Mouse (Mus musculus): Measurements from ENCODE around the gene Chchd1. TPM values are rescaled to one million over a fixed set of nuclear protein-coding genes. Genes with fewer than 3 reads are reported as not detected.

Chchd1 gene
- total and polyA plus RNA-seq, 3 experiments, result 157 to 402 (median 184) TPM

GRCm38 (mm10) chr14:20748388-20748787 is 45.6 kb downstream of the Chchd1 start:
- Histone ChIP-seq H3K9me3 (replicated peaks; ENCODE audit: low read length) (no peaks in the 10 kb centered on the region), H3K79me2 (replicated peaks; ENCODE audit: control insufficient read depth, extremely low read depth, insufficient read depth, poor library complexity, severe bottlenecking) (no peaks in the 10 kb centered on the region), H3K4me3 (replicated peaks in 1 of 3; ENCODE audit: low read depth in 2 of 3, low read length in 2 of 3, poor library complexity in 1 of 3) (no peak overlapping the region), H3K36me3 (replicated peaks in 1 of 2; ENCODE audit: control insufficient read depth in 1 of 2, insufficient read depth in 1 of 2, low read length in 1 of 2) (peaks cover 15 to 75% of the 10 kb centered on the region in 2 experiments), H3K27ac (ENCODE audit: insufficient read depth, low read depth) (no peak overlapping the region), H3K4me1 (ENCODE audit: control insufficient read depth in 1 of 2, insufficient read depth in 2 of 2) (no peaks in the 10 kb centered on the region), H3K27me3 (replicated peaks) (no peaks in the 10 kb centered on the region), H3K9ac (ENCODE audit: insufficient read depth, low read depth) (no peak overlapping the region), H3K4me2 (ENCODE audit: insufficient read depth, low read depth, poor library complexity, severe bottlenecking) (no peak overlapping the region)
- DNase-seq (ENCODE audit: extremely low read depth), result no peak
- TF ChIP-seq ETS1 (conservative IDR thresholded peaks at IDR 0.05; ENCODE audit: low read depth, low read length) (no peak), ZC3H11A (IDR thresholded peaks at IDR 0.05; ENCODE audit: low read depth, low read length) (no peak), CTCF (conservative IDR thresholded peaks at IDR 0.05 in 1 of 2, IDR thresholded peaks at IDR 0.05 in 1 of 2; ENCODE audit: low read depth in 2 of 2, low read length in 2 of 2) (no peak), UBTF (IDR thresholded peaks at IDR 0.05; ENCODE audit: low read depth, low read length) (no peak), USF2 (conservative IDR thresholded peaks at IDR 0.05; ENCODE audit: low read depth, low read length) (no peak), NRF1 (IDR thresholded peaks at IDR 0.05; ENCODE audit: low read depth, low read length) (no peak), SMC3 (IDR thresholded peaks at IDR 0.05; ENCODE audit: low read depth, low read length) (no peak), POLR2A (IDR thresholded peaks at IDR 0.05; ENCODE audit: low read depth, low read length) (no peak)
- in situ Hi-C loops (cut with MboI; ENCODE audit: low pct_ligation_motif_present, low pct_unique_long_range_greater_than_20kb, low sequenced_read_pairs), result no loop called here
- dilution Hi-C loops (cut with MboI; ENCODE audit: extremely low pct_ligation_motif_present, extremely low pct_unique_long_range_greater_than_20kb, low sequenced_read_pairs), result no loop called here

- peaks cover 12 to 73% of the 10 kb centered on the region in 2 experiments for H3K36me3 ChIP-seq (replicated peaks in 1 of 2; ENCODE audit: control insufficient read depth in 1 of 2, insufficient read depth in 1 of 2, low read length in 1 of 2)
- H3K4me1 ChIP-seq (ENCODE audit: control insufficient read depth in 1 of 2, insufficient read depth in 2 of 2), result no peaks in the 10 kb centered on the region
- H3K9me3 ChIP-seq (replicated peaks; ENCODE audit: low read length), result no peaks in the 10 kb centered on the region
- in situ Hi-C loops (cut with MboI; ENCODE audit: low pct_ligation_motif_present, low pct_unique_long_range_greater_than_20kb, low sequenced_read_pairs), result no loop called here
- H3K27me3 ChIP-seq (replicated peaks), result no peaks in the 10 kb centered on the region
- no peak overlapping the region for H3K27ac ChIP-seq (ENCODE audit: insufficient read depth, low read depth)
- H3K4me3 ChIP-seq (replicated peaks in 1 of 3; ENCODE audit: low read depth in 2 of 3, low read length in 2 of 3, poor library complexity in 1 of 3), result no peak overlapping the region
- no peak for TF ChIP-seq MEF2A (IDR thresholded peaks at IDR 0.05; ENCODE audit: borderline replicate concordance, low read depth, low read length)
- TF ChIP-seq MXI1 (IDR thresholded peaks at IDR 0.05; ENCODE audit: low read depth, low read length), result no peak
- no peak for TF ChIP-seq SMC3 (IDR thresholded peaks at IDR 0.05; ENCODE audit: low read depth, low read length)
- no peak for TF ChIP-seq UBTF (IDR thresholded peaks at IDR 0.05; ENCODE audit: low read depth, low read length)
- no peak for TF ChIP-seq SIN3A (IDR thresholded peaks at IDR 0.05; ENCODE audit: low read length)
- no peak for TF ChIP-seq CTCF (conservative IDR thresholded peaks at IDR 0.05 in 1 of 2, IDR thresholded peaks at IDR 0.05 in 1 of 2; ENCODE audit: low read depth in 2 of 2, low read length in 2 of 2)
- TF ChIP-seq NRF1 (IDR thresholded peaks at IDR 0.05; ENCODE audit: low read depth, low read length), result no peak
- no peak for TF ChIP-seq RAD21 (IDR thresholded peaks at IDR 0.05; ENCODE audit: low read depth, low read length)
- TF ChIP-seq POLR2AphosphoS2 (IDR thresholded peaks at IDR 0.05; ENCODE audit: low read depth, low read length), result no peak
- TF ChIP-seq EP300 (IDR thresholded peaks at IDR 0.05; ENCODE audit: low read length), result no peak
- TF ChIP-seq ETS1 (conservative IDR thresholded peaks at IDR 0.05; ENCODE audit: low read depth, low read length), result no peak
- no peak for TF ChIP-seq ZNF384 (IDR thresholded peaks at IDR 0.05; ENCODE audit: low read depth, low read length)
- no peak for TF ChIP-seq ZMIZ1 (IDR thresholded peaks at IDR 0.05; ENCODE audit: low read depth, low read length)
- TF ChIP-seq RCOR1 (conservative IDR thresholded peaks at IDR 0.05; ENCODE audit: low read depth, low read length), result no peak
- TF ChIP-seq TBP (conservative IDR thresholded peaks at IDR 0.05; ENCODE audit: low read depth, low read length), result no peak
- TF ChIP-seq NELFE (IDR thresholded peaks at IDR 0.05; ENCODE audit: low read depth, low read length), result no peak
- TF ChIP-seq JUN (IDR thresholded peaks at IDR 0.05; ENCODE audit: insufficient read depth, low read depth, low read length), result no peak
- TF ChIP-seq IRF4 (IDR thresholded peaks at IDR 0.05; ENCODE audit: low read depth, low read length), result no peak
- TF ChIP-seq BHLHE40 (IDR thresholded peaks at IDR 0.05; ENCODE audit: low read depth, low read length), result no peak
- H3K9ac ChIP-seq (ENCODE audit: insufficient read depth, low read depth), result no peak overlapping the region
- no peak overlapping the region for H3K4me2 ChIP-seq (ENCODE audit: insufficient read depth, low read depth, poor library complexity, severe bottlenecking)
- no peaks in the 10 kb centered on the region for H3K79me2 ChIP-seq (replicated peaks; ENCODE audit: control insufficient read depth, extremely low read depth, insufficient read depth, poor library complexity, severe bottlenecking)
- dilution Hi-C loops (cut with MboI; ENCODE audit: extremely low pct_ligation_motif_present, extremely low pct_unique_long_range_greater_than_20kb, low sequenced_read_pairs), result no loop called here
- no peak for DNase-seq (ENCODE audit: extremely low read depth)
Observed at GRCm38 (mm10) chr14:20749494-20750051, 46.8 kb downstream of the Chchd1 start.
